Mouse (Mus musculus) kidney, postnatal 0 days (tissue): ENCODE measurements around the gene Gpc3. TPM values are rescaled to one million over a fixed set of nuclear protein-coding genes. Genes with fewer than 3 reads are reported as not detected.
A peak's percentile ranks its signal among the peaks of the same experiment; 100 is the strongest.

Experiments used
- ATAC-seq: fragments of 200-750 bp; cut with Nextera tagmentation; replicated peaks from 2 replicates; pipeline ENCODE4 v1.8.0; 2017; ENCODE audit warnings: low read depth, moderate number of reproducible peaks, moderate TSS enrichment, moderate library complexity; ENCODE audit not compliant: low FRiP score
- DNase-seq: peaks from one replicate; pipeline ENCODE4 v3.0.0-alpha.2; 2016; ENCODE audit warnings: low spot score
- H3K27ac ChIP-seq: fragments of 300-500 bp; sonication (generic); 2 replicates; pipeline ENCODE4 v1.5.1; 2014; ENCODE audit warnings: mild to moderate bottlenecking
- H3K27me3 ChIP-seq: fragments of 300-500 bp; sonication (generic); 2 replicates; pipeline ENCODE4 v1.6.1; 2014; ENCODE audit warnings: low read length, mixed read lengths; ENCODE audit not compliant: insufficient read depth
- H3K36me3 ChIP-seq: fragments of 300-500 bp; sonication (generic); 2 replicates; pipeline ENCODE4 v1.6.1; 2014; ENCODE audit warnings: low read length, mixed read lengths; ENCODE audit not compliant: insufficient read depth
- H3K4me1 ChIP-seq: fragments of 300-500 bp; sonication (generic); replicated peaks from 2 replicates; pipeline ENCODE4 v1.6.1; 2014; ENCODE audit warnings: antibody characterized with exemption, low read length, mixed read lengths; ENCODE audit not compliant: insufficient read depth
- H3K4me2 ChIP-seq: fragments of 300-500 bp; sonication (generic); 2 replicates; pipeline ENCODE4 v1.6.1; 2014; ENCODE audit warnings: mild to moderate bottlenecking, low read length, moderate library complexity, mixed read lengths
- H3K4me3 ChIP-seq: fragments of 300-500 bp; sonication (generic); replicated peaks from 2 replicates; pipeline ENCODE4 v1.5.1; 2014; ENCODE audit warnings: low read depth, low read length
- H3K9ac ChIP-seq: fragments of 300-500 bp; sonication (generic); 2 replicates; pipeline ENCODE4 v1.6.1; 2014; ENCODE audit warnings: low read depth, low read length
- H3K9me3 ChIP-seq: fragments of 300-500 bp; sonication (generic); replicated peaks from 2 replicates; pipeline ENCODE4 v1.6.1; 2016; ENCODE audit warnings: low read length, inconsistent platforms, mixed read lengths
- CTCF ChIP-seq: IDR thresholded peaks from 2 replicates; pipeline ENCODE4 v1.5.1; 2016; ENCODE audit warnings: antibody characterized with exemption, low read depth, mild to moderate bottlenecking, moderate library complexity
- whole genome bisulfite sequencing: fragments of 180-500 bp; shearing (Covaris S2); extraction: QIAGEN DNeasy Blood & Tissue Kit; methylation state at CpG from one replicate; pipeline ENCODE4 v1.1.7; 2014; 5-methylcytosine and 5-hydroxymethylcytosine counted together
- polyA plus RNA-seq: library from polyadenylated mRNA; unstranded; fragments of >200 nt; fragmentation: Nextera tagmentation; extraction: Ambion mirVana; gene quantifications from 2 replicates; pipeline ENCODE4 v1.2.1, GENCODE M21; 2015

Gene Gpc3
- polyA plus RNA-seq, 1 experiment from 2014 or later, result 1,010 TPM

DNA sequence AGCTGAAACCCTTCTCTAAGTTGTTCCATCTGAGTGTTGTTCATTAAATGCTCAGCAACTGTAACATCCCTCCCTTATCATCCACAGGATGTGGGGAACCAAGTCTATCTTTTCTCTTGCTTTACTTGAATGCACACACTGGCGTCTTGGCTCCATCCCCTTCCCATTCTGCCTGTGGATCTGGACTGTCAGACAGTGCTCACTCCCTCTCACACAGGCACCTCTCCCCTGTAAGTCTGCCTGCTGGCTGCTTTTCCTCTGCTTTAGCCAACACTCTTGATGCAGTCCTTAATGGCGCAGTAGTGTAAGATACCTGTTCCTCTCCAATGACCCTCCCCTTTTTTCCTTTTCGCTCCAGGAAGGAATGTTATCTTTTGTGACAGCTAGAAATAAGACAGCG lies 331.7 kb downstream of the Gpc3 start:
- Histone ChIP-seq H3K27ac (no peak overlapping the region), H3K4me3 (no peak overlapping the region), H3K9me3 (no peaks in the 10 kb centered on the region), H3K9ac (no peak overlapping the region), H3K4me2 (no peak overlapping the region), H3K27me3 (no peaks in the 10 kb centered on the region), H3K4me1 (no peaks in the 10 kb centered on the region), H3K36me3 (no peaks in the 10 kb centered on the region)
- ATAC-seq (no peak), DNase-seq (peak; percentile 57)
- WGBS, result 54% methylated on average over 4 of the region's 4 CpGs
- TF ChIP-seq CTCF, result no peak

DNA sequence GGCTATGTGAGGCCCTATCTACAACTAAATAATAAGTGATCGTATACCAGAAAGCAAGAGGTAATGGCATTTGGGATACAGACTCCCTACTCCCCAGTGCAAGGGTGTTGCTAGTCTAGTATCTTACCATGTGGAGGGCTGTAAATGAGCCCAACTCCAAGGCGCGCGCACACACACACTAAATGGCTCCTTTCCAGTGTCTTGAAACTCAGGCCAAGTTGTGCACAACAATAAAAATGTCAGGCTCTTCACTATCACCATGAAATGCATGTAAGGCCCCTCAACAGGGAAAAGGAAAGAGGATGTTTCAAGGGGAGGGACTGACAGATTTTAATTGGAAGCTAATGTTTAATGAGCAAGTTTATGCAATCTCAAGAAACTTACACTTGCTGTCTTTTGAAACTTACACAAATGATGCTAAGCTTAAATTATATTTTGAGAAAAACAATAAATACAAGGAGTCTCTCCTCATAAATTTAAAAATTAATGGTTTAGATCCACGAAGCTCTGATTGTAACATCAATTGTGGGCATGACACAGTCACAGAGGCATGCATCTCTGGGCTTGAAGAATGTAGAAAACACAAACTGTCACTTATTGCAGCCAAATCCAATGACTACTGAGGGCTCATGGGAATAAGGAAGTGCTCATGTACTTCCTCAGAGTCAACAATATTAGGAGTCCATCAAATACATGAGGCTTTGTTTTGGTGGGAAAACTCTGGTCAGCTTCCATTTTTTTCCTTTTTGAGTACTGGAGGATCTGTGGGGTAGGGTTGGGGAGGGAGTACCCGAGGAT lies 332.4 kb downstream of the Gpc3 start:
- Histone ChIP-seq H3K9ac (no peak overlapping the region), H3K27ac (no peak overlapping the region), H3K9me3 (no peaks in the 10 kb centered on the region), H3K36me3 (no peaks in the 10 kb centered on the region), H3K4me1 (no peaks in the 10 kb centered on the region), H3K27me3 (no peaks in the 10 kb centered on the region), H3K4me3 (no peak overlapping the region), H3K4me2 (no peak overlapping the region)
- ATAC-seq (no peak), DNase-seq (no peak)
- no peak for TF ChIP-seq CTCF
- 72% methylated on average over 6 of the region's 6 CpGs for WGBS

DNA sequence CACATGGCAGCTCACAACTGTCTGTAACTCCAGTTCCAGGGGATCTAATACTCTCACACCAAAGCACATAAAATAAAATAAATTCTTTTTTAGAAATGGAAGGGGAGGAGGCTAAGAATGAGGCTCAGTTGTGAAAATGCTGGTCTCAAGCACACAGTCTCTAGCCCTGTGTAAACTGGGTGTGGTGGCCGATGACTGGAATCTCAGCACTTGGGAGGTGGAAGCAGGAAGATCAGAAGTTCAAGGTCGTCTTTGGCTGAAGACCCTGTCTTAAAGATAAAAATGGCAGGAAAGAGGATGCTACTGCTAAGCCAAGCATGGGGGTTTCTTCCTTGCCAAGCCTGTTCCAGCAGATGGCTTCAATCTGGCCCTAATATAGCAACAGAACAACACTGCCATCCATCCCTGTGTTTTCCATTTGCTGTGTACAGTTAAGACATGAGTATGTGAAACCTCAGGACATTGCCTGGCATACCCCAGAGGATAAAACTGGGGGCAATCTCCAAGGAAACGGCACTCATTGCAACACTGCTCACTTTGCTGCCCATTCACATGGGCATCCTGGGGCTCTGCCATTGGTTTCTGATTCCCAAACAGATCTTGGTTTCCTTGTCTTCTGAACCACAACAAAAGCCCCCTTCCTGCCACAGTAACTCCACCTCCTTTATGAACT lies 334.9 kb downstream of the Gpc3 start:
- no peak for DNase-seq
- 78% methylated on average over 3 of the region's 3 CpGs for WGBS
- Histone ChIP-seq H3K9ac (no peak overlapping the region), H3K4me1 (no peaks in the 10 kb centered on the region), H3K9me3 (no peaks in the 10 kb centered on the region), H3K4me3 (no peak overlapping the region), H3K36me3 (no peaks in the 10 kb centered on the region), H3K27ac (no peak overlapping the region), H3K27me3 (no peaks in the 10 kb centered on the region), H3K4me2 (no peak overlapping the region)
- ATAC-seq, result no peak
- no peak for TF ChIP-seq CTCF

DNA sequence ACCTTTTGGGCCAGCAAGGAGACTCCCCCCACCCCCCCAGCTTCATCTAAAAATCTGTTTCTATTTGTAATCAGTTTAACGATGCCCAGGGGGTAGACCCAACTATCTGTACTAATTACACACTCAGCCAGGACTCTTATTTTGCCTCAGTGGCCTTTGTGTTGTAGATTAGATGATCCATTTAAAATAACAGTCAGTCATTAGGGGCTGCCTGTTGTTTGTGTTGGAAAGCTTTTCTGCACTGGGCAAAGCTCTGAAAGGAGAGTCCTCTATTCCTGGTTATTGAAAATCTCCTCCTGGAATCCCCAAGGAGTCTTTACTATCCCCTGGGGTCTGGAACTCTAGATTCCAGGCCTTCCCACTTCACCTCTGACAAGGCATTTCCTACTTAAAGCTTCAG lies 336.2 kb downstream of the Gpc3 start:
- H3K36me3 ChIP-seq, result no peaks in the 10 kb centered on the region

DNA sequence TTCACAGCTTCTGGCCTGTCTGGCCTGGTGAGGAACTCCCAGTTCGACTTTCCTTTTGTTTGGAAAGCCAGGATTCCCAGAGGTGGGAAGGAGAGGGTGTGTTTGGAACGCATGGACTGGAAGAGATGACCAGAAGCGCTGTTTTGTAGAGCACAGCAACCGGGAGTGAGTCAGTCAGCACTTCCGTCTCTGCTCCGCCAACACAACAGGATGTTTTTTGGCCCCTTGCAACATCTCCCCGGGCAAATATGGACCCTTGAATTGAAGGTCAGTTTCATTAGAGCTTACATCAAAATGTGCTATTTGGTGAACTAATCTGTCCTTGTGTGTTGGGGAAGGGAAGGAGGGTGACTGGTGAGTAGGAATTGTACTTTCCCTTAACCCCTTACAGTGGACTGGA lies 340.7 kb downstream of the Gpc3 start:
- no peak for ATAC-seq
- H3K27ac ChIP-seq, result no peak overlapping the region
- no peak for DNase-seq
- no peaks in the 10 kb centered on the region for H3K36me3 ChIP-seq
- 81% methylated on average over 7 of the region's 7 CpGs for WGBS
- no peak overlapping the region for H3K4me2 ChIP-seq
- H3K27me3 ChIP-seq, result no peaks in the 10 kb centered on the region
- H3K9ac ChIP-seq, result no peak overlapping the region
- H3K9me3 ChIP-seq, result no peaks in the 10 kb centered on the region
- no peak overlapping the region for H3K4me3 ChIP-seq
- H3K4me1 ChIP-seq, result no peaks in the 10 kb centered on the region
- TF ChIP-seq CTCF, result no peak

More for the DNA sequence above, 336.2 kb downstream of the Gpc3 start:
- H3K9me3 ChIP-seq, result no peaks in the 10 kb centered on the region
- no peak overlapping the region for H3K27ac ChIP-seq
- 43% methylated on average over 1 of the region's 1 CpGs for WGBS
- no peak overlapping the region for H3K4me3 ChIP-seq
- H3K4me2 ChIP-seq, result no peak overlapping the region
- no peaks in the 10 kb centered on the region for H3K27me3 ChIP-seq
- H3K9ac ChIP-seq, result no peak overlapping the region
- TF ChIP-seq CTCF, result no peak
- no peak for DNase-seq
- ATAC-seq, result no peak
- no peaks in the 10 kb centered on the region for H3K4me1 ChIP-seq

DNA sequence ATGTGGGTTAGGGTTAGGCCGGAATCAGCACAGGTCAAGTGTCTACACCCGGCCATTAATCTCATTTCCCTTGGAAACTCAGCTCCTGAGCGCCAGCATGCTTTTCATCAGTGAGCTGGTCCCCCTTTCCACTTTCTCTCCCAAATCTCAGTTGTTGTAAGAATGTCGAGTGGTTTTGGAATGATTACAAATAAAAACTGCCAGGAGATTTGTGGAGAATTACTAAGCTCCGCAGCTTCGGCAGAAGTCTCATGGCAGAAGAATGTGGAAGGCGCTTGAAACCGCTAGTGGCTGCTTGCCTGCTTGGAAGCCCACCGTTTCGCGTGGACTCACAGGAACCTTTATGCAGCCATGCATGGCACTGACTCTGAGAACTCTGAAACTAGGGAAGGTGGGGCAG lies 351.8 kb downstream of the Gpc3 start:
- DNase-seq (peak; percentile 37), ATAC-seq (no peak)
- no peak for TF ChIP-seq CTCF
- Histone ChIP-seq H3K36me3 (no peaks in the 10 kb centered on the region), H3K9me3 (no peaks in the 10 kb centered on the region), H3K4me2 (no peak overlapping the region), H3K4me1 (no peaks in the 10 kb centered on the region), H3K27me3 (no peaks in the 10 kb centered on the region), H3K4me3 (no peak overlapping the region), H3K9ac (no peak overlapping the region), H3K27ac (no peak overlapping the region)
- 51% methylated on average over 11 of the region's 11 CpGs for WGBS
